Mouse (Mus musculus) cerebellum, adult 2 months (tissue): ENCODE results near the gene Acsbg1.

Experiments
- CTCF ChIP-seq: fragments of 200-500 bp; IDR thresholded peaks from 2 replicates; pipeline ENCODE4 v1.5.1; 2011; ENCODE audit warnings: low read depth, mild to moderate bottlenecking, control low read depth, low read length, moderate library complexity, borderline replicate concordance; ENCODE audit not compliant: insufficient read depth
- POLR2A ChIP-seq: fragments of 200-500 bp; IDR thresholded peaks from 2 replicates; pipeline ENCODE4 v1.6.1; 2011; ENCODE audit warnings: low read length, control low read depth, borderline replicate concordance; ENCODE audit not compliant: insufficient read depth

GRCm38 (mm10) chr9:54612781-54613191 is 48.9 kb downstream of the Acsbg1 start:
- no peak for TF ChIP-seq CTCF
- no peak for TF ChIP-seq POLR2A
